Mouse (Mus musculus): ENCODE results near the gene Arhgap1.

Gene Arhgap1

DNA sequence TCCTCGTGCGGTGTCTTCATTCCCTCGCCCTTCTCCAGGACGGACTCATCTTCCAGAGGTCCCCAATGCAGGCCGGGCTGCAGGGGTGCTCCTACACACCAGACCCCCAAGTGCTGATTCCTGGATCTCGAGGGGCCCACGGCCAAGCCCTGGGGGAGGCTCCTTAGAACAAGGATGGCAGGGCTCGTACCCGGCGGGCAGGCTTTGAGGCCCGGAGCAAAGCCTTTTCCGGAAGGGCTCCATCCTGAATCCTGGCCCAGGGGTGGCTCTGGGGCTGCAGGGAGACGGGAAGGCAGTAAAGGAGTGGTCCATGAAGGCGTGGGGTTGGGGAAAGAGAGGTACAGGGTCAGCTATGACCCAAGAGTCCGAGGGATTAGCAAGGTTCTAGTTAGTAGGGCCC lies 508 bp upstream of the Arhgap1 start:
- DNase-seq (ENCODE audit: low spot score) = no peak

DNA sequence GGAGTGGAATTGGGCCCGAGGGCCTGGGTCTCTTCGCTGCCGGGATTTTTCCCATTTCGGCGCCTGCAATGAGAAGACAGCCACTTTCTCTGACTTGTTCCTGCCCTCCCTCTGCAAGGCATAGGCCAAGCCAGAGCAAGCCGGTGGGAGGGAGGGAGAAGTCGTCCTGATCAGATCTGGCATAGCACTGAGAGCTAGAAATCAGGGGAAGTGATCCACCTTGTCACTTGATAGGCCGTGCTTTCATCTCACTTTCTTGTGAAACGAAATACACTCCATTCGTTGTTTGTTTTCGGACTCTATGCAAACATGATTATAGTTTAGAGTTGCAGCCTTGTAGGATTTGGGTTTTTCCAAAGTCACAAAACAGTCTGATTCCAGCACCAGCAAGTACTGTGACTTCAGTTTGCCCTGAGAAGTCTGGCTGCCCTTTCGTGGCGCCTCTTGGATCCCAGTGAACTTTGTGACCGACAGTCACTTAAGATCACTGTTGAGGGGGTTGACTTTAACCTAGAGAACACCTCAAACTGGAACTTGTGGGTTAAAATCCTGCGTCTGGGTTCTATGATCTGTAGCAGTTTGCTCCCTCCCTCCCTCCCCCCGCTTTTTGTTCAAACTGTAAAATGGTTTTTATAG lies 818 bp downstream of the Arhgap1 start:
- DNase-seq (ENCODE audit: low spot score) = no peak

DNA sequence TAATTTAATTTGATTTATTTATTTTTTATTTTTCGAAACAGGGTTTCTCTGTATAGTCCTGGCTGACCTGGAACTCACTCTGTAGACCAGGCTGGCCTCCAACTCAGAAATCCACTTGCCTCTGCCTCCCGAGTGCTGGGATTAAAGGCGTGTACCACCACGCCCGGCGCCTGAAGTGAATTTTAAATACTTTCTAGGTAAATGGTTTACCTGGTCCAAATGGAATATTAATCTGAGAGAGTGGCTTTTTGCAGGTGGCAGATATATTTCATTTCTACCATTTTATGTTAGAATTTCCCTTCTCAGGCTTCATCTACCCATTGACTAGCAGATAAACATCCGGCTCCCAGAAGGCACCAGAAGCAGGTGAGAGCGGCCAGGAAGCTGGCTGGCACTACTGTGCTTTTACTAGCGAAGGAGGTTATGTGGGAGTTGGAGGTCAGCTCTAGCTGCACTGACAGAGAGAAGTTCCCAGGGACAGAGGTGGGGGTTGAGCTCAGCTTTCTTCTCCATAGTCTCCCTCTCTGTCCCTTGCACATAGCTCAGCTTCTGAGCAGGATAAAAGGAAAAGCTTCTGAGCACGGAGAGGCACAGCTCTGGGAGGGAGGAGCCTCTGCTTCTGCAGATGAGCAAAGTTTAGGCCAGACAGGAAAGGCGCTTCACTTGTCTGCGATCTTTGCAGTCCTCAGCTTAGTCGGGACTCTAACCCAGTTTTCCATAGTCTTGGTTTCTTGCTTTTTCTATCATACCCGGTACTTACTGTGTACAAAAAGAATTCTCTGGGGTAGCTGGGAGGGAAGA lies 2.0 kb downstream of the Arhgap1 start:
- no peak for DNase-seq (ENCODE audit: low spot score)

DNA sequence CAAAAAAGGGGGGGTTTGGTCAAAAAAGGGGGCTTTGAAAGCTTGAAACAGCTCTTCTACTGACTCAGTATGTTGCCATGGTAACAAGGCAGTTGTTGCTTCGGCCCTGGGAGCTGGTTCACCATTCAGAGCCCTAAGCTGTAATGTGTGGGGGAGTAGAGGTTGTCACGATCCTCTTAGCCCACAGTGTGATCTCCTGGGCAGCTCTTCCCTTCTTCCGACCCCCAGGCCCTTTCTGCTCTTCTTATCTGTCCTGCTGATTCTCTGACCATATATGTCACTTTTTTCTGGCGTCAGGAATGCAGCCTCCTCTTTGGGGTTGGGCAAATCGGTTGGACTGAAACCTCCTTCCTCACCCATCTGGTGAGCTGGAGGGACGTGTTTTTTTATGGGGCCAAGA lies 3.2 kb downstream of the Arhgap1 start:
- DNase-seq (ENCODE audit: low spot score) = no peak

DNA sequence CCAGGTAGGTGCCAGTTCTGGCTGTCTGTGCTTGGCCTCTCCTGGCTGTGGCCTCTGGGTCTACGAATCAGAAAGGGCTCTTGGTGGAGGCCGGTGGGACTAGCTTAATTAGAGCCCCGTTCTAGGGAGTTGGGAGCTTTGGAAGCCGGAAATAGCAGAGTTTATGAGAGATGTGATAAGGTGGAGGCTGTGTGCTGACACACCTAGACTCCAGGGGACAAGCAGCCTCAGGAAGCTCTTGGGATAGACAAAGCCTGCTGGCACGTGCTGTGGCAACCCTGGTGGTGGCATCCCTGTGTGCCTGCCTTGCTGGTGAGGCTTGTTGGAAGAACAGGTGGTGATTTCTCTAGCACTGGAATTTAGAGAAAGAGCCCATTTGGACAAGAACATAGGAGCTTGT lies 5.7 kb downstream of the Arhgap1 start:
- DNase-seq (ENCODE audit: low spot score) = no peak

DNA sequence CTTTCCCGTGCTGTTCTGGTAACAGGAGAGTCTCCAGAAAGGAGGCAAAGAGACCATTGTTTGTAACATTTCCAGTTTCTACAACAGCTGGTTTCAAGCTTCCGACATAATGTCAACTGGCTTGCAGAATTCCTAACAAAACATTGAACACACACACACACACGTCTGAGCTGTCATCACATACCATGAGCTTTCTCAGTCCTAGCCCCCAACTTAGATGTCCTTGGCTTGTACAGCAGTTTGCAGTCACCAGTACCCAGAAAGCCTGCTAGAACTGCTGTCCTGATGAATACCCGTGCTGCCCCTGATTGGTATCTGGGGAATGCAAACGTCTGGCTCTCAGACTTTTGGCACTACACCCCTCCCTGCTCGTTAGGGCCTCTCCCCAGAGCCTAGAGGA lies 6.2 kb downstream of the Arhgap1 start:
- DNase-seq (ENCODE audit: low spot score) = no peak

DNA sequence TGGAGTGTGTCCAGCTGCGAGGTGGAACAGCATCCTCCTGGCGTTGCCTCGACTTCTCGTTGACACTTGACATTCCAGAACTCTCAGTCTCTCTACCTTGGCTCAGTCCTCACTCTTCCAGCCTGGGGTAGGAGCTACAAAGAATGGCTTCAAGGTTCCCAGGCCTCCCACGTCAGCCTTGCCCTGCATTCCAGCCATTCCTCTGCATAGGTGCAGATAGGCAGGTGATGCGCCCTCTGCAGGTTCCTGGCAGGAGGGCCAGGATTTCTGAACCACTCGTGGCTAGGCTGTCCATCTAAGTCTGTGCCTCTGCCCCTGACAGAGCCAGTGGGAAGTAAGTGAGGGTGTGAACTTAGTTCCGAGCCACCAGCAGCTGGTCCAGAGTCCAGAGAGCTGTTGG lies 7.1 kb downstream of the Arhgap1 start:
- no peak for DNase-seq (ENCODE audit: low spot score)

DNA sequence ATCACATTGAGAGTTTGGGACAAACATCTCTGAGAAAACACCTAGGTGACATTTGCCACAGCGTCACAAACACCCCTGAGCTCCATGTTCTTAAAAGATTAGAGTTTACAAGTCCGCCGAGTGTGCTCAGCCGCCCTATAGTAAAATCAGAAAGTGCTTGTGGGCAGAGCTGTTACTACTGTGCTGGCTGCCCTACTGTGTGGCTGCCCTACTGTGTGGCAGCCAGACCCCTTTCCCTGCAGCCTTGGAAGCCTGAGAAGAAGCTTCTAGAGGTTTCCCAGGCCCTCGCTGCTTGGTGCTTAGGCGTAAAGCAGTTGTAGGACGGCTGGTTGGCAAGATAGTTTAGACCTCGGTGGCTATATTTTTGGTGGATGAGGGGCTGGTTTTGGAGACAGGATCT lies 10.0 kb downstream of the Arhgap1 start:
- DNase-seq (ENCODE audit: low spot score) = no peak

DNA sequence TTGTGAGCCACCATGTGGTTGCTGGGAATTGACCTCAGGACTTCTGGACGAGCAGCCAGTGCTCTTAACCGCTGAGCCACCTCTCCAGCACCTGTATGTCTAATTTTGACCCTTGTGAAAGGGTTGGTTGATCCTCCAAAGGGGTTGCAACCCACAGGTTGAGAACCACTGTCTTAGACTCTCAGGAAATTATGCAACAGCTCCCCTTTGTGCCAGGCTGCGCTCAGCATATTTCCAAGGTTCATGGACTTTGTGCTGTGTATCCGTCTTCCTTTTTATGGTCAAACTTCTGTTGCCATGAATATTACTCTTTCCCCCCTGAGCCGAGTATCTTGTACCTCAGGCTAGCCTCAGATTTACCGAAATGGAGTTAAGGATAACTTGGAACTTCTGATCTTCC lies 11.3 kb downstream of the Arhgap1 start:
- DNase-seq (ENCODE audit: low spot score) = no peak

DNA sequence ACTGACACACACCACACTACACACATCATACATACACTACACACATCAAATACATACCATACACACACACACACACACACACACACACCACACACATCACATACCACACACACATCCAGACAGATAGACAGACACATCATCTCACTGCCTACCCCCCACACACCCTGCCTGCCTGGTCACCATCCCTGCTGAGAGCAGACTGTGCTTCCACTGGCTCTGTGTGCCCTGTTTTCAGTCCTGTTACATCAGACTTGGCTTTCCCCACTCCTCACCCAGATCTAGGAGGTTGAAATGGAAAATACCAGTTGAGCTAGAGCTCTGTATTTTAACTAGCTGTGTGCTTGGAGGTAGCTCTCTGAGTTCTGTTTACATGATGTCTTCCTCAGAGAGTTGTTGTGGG lies 15.1 kb downstream of the Arhgap1 start:
- no peak for DNase-seq (ENCODE audit: low spot score)

DNA sequence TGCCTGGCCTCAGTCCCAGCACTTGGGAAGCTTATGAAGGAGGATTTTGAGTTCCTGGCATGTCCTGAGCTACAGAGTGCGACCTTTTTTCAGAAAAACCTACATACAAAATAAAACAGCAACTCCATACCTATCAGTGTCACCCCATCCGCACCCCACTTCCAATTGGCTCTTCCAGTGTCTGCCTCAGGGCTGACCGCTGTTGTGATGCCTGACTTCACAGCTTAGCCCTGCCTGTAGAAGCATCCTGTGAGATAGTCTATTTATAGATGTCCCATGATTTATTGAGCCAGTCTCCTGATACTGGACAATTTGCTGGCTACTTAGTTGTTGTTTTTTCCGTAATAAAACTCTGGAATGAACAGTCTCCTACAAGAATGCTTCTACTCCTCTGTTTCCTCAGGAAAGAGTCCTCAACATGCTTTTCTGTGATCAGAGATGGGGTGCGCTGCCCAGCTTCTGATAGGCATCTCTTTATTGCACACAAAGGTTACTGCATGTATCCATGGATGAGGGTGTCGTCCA lies 16.8 kb downstream of the Arhgap1 start:
- no peak for DNase-seq (ENCODE audit: low spot score)

- no peak for DNase-seq (ENCODE audit: low spot score)
Measured at GRCm38 (mm10) chr2:91667747-91668146, 18.1 kb downstream of the Arhgap1 start.

DNA sequence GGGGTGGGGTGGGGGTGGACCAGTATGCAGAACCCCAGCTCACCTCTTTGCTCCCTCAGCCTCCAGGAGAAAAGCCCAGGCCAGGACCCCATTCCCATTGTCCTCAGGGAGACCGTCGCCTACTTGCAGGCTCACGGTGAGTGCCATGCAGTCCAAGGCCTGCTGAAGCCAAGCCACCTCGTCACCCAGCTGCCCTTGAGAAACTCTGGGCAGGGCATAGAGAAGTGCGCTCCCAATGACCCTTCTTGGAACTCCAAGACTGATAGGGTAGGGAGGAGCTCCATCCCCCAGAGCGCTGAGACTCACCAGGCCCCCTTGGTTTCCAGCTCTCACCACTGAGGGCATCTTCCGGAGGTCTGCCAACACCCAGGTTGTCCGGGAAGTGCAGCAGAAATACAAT lies 19.7 kb downstream of the Arhgap1 start:
- DNase-seq (ENCODE audit: low spot score) = no peak

- DNase-seq (ENCODE audit: low spot score) = no peak
Measured at GRCm38 (mm10) chr2:91670038-91670437, 20.4 kb downstream of the Arhgap1 start.

DNA sequence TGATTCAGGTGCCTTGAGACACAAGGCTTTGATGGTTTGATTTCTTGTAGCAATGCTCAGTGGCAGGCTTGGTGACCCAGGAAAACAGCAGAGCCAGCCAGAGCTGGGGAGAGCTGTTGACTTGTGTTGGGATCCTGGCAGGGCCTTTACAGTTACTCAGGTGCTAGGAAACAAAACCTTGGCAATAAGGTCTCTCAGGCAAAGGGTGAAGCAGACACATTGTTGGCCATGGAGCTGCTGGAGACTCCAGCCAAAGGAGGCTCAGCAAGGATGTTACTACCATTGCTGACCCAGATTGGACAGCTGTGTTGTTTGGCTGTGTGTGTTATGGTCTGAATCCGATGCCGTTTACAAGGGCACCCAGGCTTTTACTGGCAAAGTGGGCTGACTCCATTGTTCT lies 23.9 kb downstream of the Arhgap1 start:
- DNase-seq (ENCODE audit: low spot score) = no peak

- no peak for DNase-seq (ENCODE audit: low spot score)
Measured at GRCm38 (mm10) chr2:91674895-91675294, 25.2 kb downstream of the Arhgap1 start.

DNA sequence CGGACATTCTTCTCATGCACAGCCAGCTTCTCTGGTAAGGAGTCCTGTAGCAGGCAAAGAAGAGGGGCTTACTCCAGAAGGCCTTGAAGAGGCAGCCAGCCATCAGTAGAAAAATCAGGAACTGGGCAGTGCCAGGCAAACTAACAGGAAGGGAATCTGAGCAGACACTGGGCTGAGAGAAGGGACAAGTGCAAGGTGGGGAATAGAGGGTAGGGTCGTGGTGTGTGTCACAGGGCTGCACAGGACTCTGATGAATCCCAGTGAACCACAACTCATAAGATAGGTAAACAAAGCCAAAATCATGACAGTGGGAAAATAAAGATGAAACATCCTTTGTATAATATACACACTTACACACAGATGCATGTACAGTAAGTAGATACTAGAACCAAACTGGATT lies 26.8 kb downstream of the Arhgap1 start:
- DNase-seq (ENCODE audit: low spot score) = no peak

DNA sequence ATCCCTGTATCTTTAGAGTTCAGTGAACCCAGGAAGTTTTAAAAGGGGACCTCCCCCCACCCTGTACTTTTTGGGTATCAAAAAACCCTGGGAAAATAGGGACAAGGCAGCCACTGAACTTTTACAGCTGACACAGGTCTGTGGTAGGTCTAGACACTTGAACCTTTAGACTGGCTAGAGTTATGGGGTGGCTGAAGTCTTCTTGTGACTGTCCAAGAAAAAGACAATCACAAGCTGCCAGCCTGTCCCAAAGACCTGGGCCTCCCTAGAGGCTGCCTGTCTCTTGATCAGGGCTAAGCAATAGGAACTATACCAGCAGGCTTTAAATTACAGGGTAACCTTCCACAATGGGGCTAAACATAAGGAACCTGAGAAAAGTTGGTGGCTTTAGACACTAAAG lies 27.3 kb downstream of the Arhgap1 start:
- no peak for DNase-seq (ENCODE audit: low spot score)

DNA sequence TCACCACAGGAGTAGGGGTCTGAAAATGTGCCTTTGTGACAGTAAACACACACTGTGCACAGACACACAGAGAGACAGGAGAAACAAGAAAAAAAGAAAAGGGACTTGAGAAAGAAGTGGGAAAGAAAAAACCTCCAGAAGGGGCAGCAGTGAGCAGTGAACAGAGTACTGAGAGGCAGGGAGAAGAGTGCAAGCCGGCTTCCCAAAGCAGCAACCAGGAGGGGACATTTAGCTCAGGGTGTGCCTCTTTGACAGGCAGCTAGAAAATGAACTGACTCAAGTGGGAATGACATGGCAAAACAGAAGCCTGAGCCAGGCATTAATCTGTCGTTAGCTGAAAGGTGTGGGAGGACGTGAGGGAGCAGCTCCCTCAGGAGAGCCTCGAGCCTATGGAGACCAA lies 33.2 kb downstream of the Arhgap1 start:
- peak; percentile 38 for DNase-seq (ENCODE audit: low spot score)

DNA sequence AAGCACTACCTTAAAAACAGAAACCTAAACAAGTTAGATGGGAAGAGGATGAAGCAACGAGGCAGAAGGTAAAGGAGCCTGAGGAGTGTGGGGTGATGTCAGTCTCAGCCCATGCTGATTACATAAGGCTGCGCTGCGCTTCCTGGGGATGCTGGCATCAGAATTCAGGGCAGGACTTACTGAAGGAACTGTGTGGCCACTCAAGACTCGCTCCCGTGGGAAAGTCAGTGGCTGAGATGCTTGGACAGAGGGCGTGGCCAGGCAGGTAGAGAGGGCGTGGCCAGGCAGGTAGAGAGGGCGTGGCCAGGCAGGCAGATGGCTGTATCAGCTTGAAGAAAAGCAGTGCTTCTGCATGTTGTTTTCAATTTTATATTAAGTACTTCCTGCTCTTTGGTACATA lies 34.3 kb downstream of the Arhgap1 start:
- no peak for DNase-seq (ENCODE audit: low spot score)

- DNase-seq (ENCODE audit: low spot score) = no peak
Measured at GRCm38 (mm10) chr2:91689452-91689851, 39.8 kb downstream of the Arhgap1 start.

GRCm38 (mm10) chr2:91695436-91696224 lies 46.0 kb downstream of the Arhgap1 start:
- no peak for DNase-seq (ENCODE audit: low spot score)

- no peak for DNase-seq (ENCODE audit: low spot score)
Measured at GRCm38 (mm10) chr2:91696225-91696590, 46.5 kb downstream of the Arhgap1 start.
